Mouse (Mus musculus): ENCODE results near the gene Smad5.
A peak's percentile ranks its signal among the peaks of the same experiment; 100 is the strongest.

DNA sequence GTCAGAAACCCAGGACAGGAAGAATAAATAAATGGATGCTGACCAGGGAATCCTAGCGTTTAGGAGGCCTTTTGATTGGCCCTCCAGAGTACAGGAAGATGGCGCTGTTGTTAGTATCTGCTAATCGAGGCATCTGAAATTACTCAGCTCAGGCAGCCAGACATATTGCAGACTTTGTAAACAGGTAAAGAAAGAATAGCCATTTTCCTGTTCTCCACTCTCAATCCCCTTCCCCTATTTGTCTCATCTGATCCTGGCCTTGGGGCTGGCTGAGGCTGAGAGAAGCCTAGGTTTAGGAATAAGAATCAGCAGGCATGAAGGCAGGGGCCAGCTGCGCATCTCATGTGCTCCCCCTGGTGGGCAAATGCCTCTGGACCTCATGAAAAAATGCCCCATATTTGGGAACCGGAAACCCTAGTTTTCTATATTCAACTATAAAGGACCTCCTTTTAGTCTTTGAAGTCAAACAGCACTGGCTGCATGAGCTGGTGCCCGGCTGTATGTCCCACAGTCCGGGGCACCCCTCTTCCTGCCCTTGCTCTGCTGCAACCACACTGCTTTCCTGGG is 44.8 kb upstream of the Smad5 start:
- TF ChIP-seq MAX (IDR thresholded peaks at IDR 0.05; ENCODE audit: low read length) (no peak), KAT2A (IDR thresholded peaks at IDR 0.05; ENCODE audit: insufficient replicate concordance, low read length) (no peak), CTCF (conservative IDR thresholded peaks at IDR 0.05 in 1 of 2, IDR thresholded peaks at IDR 0.05 in 1 of 2; ENCODE audit: low read depth in 2 of 2, low read length in 2 of 2) (peak in 1 of 2 experiments; percentile 70; a peak in 3 of 4 replicates), EP300 (IDR thresholded peaks at IDR 0.05; ENCODE audit: low read length) (no peak), TCF12 (IDR thresholded peaks at IDR 0.05; ENCODE audit: low read depth, low read length) (no peak), SIN3A (IDR thresholded peaks at IDR 0.05; ENCODE audit: low read length) (no peak), JUN (IDR thresholded peaks at IDR 0.05; ENCODE audit: insufficient read depth, low read depth, low read length) (no peak), POLR2A (IDR thresholded peaks at IDR 0.05; ENCODE audit: low read depth, low read length) (no peak), RAD21 (IDR thresholded peaks at IDR 0.05; ENCODE audit: low read depth, low read length) (peak; percentile 52), NELFE (IDR thresholded peaks at IDR 0.05; ENCODE audit: low read depth, low read length) (no peak), ZMIZ1 (IDR thresholded peaks at IDR 0.05; ENCODE audit: low read depth, low read length) (no peak), CHD1 (IDR thresholded peaks at IDR 0.05; ENCODE audit: low read depth, low read length) (no peak), NRF1 (IDR thresholded peaks at IDR 0.05; ENCODE audit: low read depth, low read length) (no peak)
